Mouse (Mus musculus) CH12.LX (cell line): ENCODE results near the gene Urad. TPM values are rescaled to one million over a fixed set of nuclear protein-coding genes. Genes with fewer than 3 reads are reported as not detected.

Experiments
- DNase-seq: peaks from one replicate; pipeline ENCODE4 v3.0.0-alpha.2; 2013; ENCODE audit errors: extremely low read depth
- H3K27ac ChIP-seq: 2 replicates; pipeline ENCODE4 v1.5.1; 2012; ENCODE audit warnings: low read depth, mild to moderate bottlenecking, control low read depth, moderate library complexity; ENCODE audit not compliant: insufficient read depth
- H3K27me3 ChIP-seq: replicated peaks from 2 replicates; pipeline ENCODE3; 2012; ENCODE audit warnings: inconsistent platforms
- H3K36me3 ChIP-seq, 2 experiments: replicated peaks in 1 of 2; 2 replicates each; pipeline versions ENCODE3 to v1.6.1; 2012; ENCODE audit warnings: inconsistent platforms in 1 of 2, low read length in 1 of 2, mild to moderate bottlenecking in 1 of 2, mixed read lengths in 1 of 2, moderate library complexity in 1 of 2; ENCODE audit not compliant: control insufficient read depth in 1 of 2, insufficient read depth in 1 of 2
- H3K4me1 ChIP-seq, 2 experiments: 2 replicates each; pipeline ENCODE4 v1.6.1; 2012; ENCODE audit warnings: inconsistent platforms in 1 of 2, moderate library complexity in 1 of 2; ENCODE audit not compliant: insufficient read depth in 2 of 2, control insufficient read depth in 1 of 2
- H3K4me2 ChIP-seq: 2 replicates; pipeline ENCODE4 v1.6.1; 2012; ENCODE audit warnings: low read depth, mild to moderate bottlenecking, control low read depth; ENCODE audit not compliant: poor library complexity, insufficient read depth, severe bottlenecking
- H3K4me3 ChIP-seq, 3 experiments: fragments of 150-350 bp in 1 of 3; sonication (generic) in 1 of 3; replicated peaks in 1 of 3; 2 replicates each; pipeline versions ENCODE3 to v1.5.1; 2011 to 2012; ENCODE audit warnings: low read depth in 2 of 3, low read length in 2 of 3, mild to moderate bottlenecking in 2 of 3, moderate library complexity in 2 of 3, control low read depth in 1 of 3, improper control_type of control experiment in 1 of 3, inconsistent platforms in 1 of 3, mixed read lengths in 1 of 3; ENCODE audit not compliant: poor library complexity in 1 of 3
- H3K79me2 ChIP-seq: replicated peaks from 2 replicates; pipeline ENCODE4 v1.6.1; 2012; ENCODE audit warnings: mild to moderate bottlenecking, moderate library complexity; ENCODE audit not compliant: control insufficient read depth, poor library complexity, insufficient read depth, severe bottlenecking; ENCODE audit errors: extremely low read depth
- H3K9ac ChIP-seq: 2 replicates; pipeline ENCODE4 v1.6.1; 2012; ENCODE audit warnings: low read depth, mild to moderate bottlenecking, control low read depth, moderate library complexity; ENCODE audit not compliant: insufficient read depth
- H3K9me3 ChIP-seq: replicated peaks from 2 replicates; pipeline ENCODE3; 2012; ENCODE audit warnings: low read length, inconsistent platforms, mixed read lengths
- BHLHE40 ChIP-seq: IDR thresholded peaks from 2 replicates; pipeline ENCODE4 v1.6.1; 2011; ENCODE audit warnings: mild to moderate bottlenecking, low read depth, low read length, improper control_type of control experiment
- E2F4 ChIP-seq: IDR thresholded peaks from 2 replicates; pipeline ENCODE4 v1.6.1; 2011; ENCODE audit warnings: low read depth, low read length, improper control_type of control experiment; ENCODE audit not compliant: insufficient replicate concordance
- EP300 ChIP-seq: IDR thresholded peaks from 2 replicates; pipeline ENCODE4 v1.6.1; 2011; ENCODE audit warnings: low read length, improper control_type of control experiment
- ETS1 ChIP-seq: conservative IDR thresholded peaks from 2 replicates; pipeline ENCODE4 v1.6.1; 2012; ENCODE audit warnings: low read depth, mild to moderate bottlenecking, inconsistent platforms, low read length, improper control_type of control experiment, moderate library complexity
- GABPA ChIP-seq: IDR thresholded peaks from 2 replicates; pipeline ENCODE4 v1.6.1; 2012; ENCODE audit warnings: low read depth, low read length, improper control_type of control experiment, inconsistent platforms; ENCODE audit not compliant: insufficient replicate concordance
- JUN ChIP-seq: IDR thresholded peaks from 2 replicates; pipeline ENCODE4 v1.6.1; 2011; ENCODE audit warnings: low read depth, mild to moderate bottlenecking, low read length, improper control_type of control experiment, moderate library complexity; ENCODE audit not compliant: insufficient read depth
- JUND ChIP-seq: conservative IDR thresholded peaks from 2 replicates; pipeline ENCODE4 v1.6.1; 2011; ENCODE audit warnings: low read depth, low read length, improper control_type of control experiment
- KAT2A ChIP-seq: IDR thresholded peaks from 2 replicates; pipeline ENCODE4 v1.6.1; 2012; ENCODE audit warnings: low read length, improper control_type of control experiment, inconsistent platforms; ENCODE audit not compliant: insufficient replicate concordance
- MAFK ChIP-seq: IDR thresholded peaks from 2 replicates; pipeline ENCODE4 v1.6.1; 2011; ENCODE audit warnings: low read length, improper control_type of control experiment; ENCODE audit not compliant: insufficient replicate concordance
- MEF2A ChIP-seq: IDR thresholded peaks from 2 replicates; pipeline ENCODE4 v1.6.1; 2014; ENCODE audit warnings: low read depth, mild to moderate bottlenecking, inconsistent platforms, low read length, improper control_type of control experiment, borderline replicate concordance
- MXI1 ChIP-seq: IDR thresholded peaks from 2 replicates; pipeline ENCODE4 v1.6.1; 2011; ENCODE audit warnings: mild to moderate bottlenecking, low read depth, low read length, improper control_type of control experiment
- MYC ChIP-seq: IDR thresholded peaks from 2 replicates; pipeline ENCODE4 v1.6.1; 2011; ENCODE audit warnings: low read depth, mild to moderate bottlenecking, improper control_type of control experiment, low read length
- PAX5 ChIP-seq: IDR thresholded peaks from 2 replicates; pipeline ENCODE4 v1.6.1; 2012; ENCODE audit warnings: low read length, inconsistent platforms, mixed read lengths
- POLR2A ChIP-seq: IDR thresholded peaks from 2 replicates; pipeline ENCODE4 v1.6.1; 2011; ENCODE audit warnings: low read depth, mild to moderate bottlenecking, improper control_type of control experiment, low read length
- POLR2AphosphoS2 ChIP-seq: IDR thresholded peaks from 2 replicates; pipeline ENCODE4 v1.6.1; 2011; ENCODE audit warnings: low read depth, low read length, improper control_type of control experiment
- RCOR1 ChIP-seq: conservative IDR thresholded peaks from 2 replicates; pipeline ENCODE4 v1.6.1; 2012; ENCODE audit warnings: low read depth, mild to moderate bottlenecking, inconsistent platforms, low read length, improper control_type of control experiment
- SIN3A ChIP-seq: IDR thresholded peaks from 2 replicates; pipeline ENCODE4 v1.6.1; 2012; ENCODE audit warnings: low read length, improper control_type of control experiment, inconsistent platforms
- TBP ChIP-seq: conservative IDR thresholded peaks from 2 replicates; pipeline ENCODE4 v1.6.1; 2011; ENCODE audit warnings: low read depth, low read length, improper control_type of control experiment
- TCF12 ChIP-seq: IDR thresholded peaks from 2 replicates; pipeline ENCODE4 v1.6.1; 2014; ENCODE audit warnings: low read depth, mild to moderate bottlenecking, inconsistent platforms, low read length, improper control_type of control experiment
- UBTF ChIP-seq: IDR thresholded peaks from 2 replicates; pipeline ENCODE4 v1.6.1; 2012; ENCODE audit warnings: low read depth, mild to moderate bottlenecking, inconsistent platforms, low read length, improper control_type of control experiment, moderate library complexity
- USF2 ChIP-seq: conservative IDR thresholded peaks from 2 replicates; pipeline ENCODE4 v1.6.1; 2011; ENCODE audit warnings: low read depth, low read length, improper control_type of control experiment
- ZC3H11A ChIP-seq: IDR thresholded peaks from 2 replicates; pipeline ENCODE4 v1.6.1; 2012; ENCODE audit warnings: low read depth, mild to moderate bottlenecking, inconsistent platforms, low read length, improper control_type of control experiment
- ZKSCAN1 ChIP-seq: IDR thresholded peaks from 2 replicates; pipeline ENCODE4 v1.6.1; 2012; ENCODE audit warnings: low read depth, inconsistent platforms, low read length, improper control_type of control experiment, borderline replicate concordance
- dilution Hi-C: fragments of 300-500 bp; cut with MboI; formaldehyde crosslinking; loops from 2 replicates; pipeline ENCODE4 v1.14.3; 2020; ENCODE audit warnings: low sequenced_read_pairs; ENCODE audit not compliant: extremely low pct_unique_long_range_greater_than_20kb, extremely low pct_ligation_motif_present
- in situ Hi-C: fragments of 300-500 bp; cut with MboI; formaldehyde crosslinking; loops from 3 replicates; pipeline ENCODE4 v1.14.3; 2019; ENCODE audit warnings: low sequenced_read_pairs, low pct_ligation_motif_present, low pct_unique_long_range_greater_than_20kb, mixed read lengths
- polyA plus RNA-seq: library from polyadenylated mRNA; unstranded; fragments of >175 nt; gene quantifications from 2 replicates; pipeline ENCODE4 v1.2.1, GENCODE M21; 2012; ENCODE audit warnings: low read depth; ENCODE audit not compliant: insufficient read length
- total RNA-seq, 2 experiments: library from RNA; depleted of rRNA; stranded (reverse); fragments of 300-350 nt in 1 of 2; fragments of >200 nt in 1 of 2; gene quantifications; 2 replicates each; pipeline ENCODE4 v1.2.3; 2012 to 2014

Urad gene
- total and polyA plus RNA-seq, 3 experiments = not detected

DNA sequence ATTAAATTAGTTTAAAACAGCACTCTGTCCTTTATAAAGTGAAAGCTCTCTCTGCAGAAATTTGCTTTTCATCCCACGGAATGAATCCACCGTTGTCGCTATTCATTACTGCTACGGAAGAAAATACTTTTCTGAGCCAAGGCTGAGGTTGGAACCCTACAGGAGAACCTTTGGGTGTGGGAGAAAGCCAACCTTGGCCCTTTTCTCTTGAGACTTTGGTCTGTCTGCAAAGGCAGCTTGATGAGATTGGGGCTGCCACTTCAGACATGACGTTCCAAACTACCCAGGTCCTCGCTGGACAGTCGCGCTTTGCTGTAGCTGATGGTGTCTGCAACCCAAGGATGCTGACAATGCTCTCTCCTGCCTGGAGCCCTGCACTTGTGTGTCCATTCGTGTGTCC, 13.8 kb downstream of the Urad start:
- Histone ChIP-seq H3K79me2 (no peaks in the 10 kb centered on the region), H3K27me3 (peaks cover 39% of the 10 kb centered on the region), H3K27ac (no peak overlapping the region), H3K9ac (no peak overlapping the region), H3K4me2 (no peak overlapping the region), H3K4me3 (no peak overlapping the region), H3K4me1 (no peaks in the 10 kb centered on the region), H3K36me3 (no peaks in the 10 kb centered on the region), H3K9me3 (peaks cover 16% of the 10 kb centered on the region)
- dilution Hi-C loops (no loop called here), in situ Hi-C loops (loop anchor here (25.0 kb wide), 1 partner anchor 621 kb away; no protein-coding TSS in a partner anchor)
- TF ChIP-seq TBP = no peak
- no peak for TF ChIP-seq RCOR1
- TF ChIP-seq SIN3A = no peak
- no peak for TF ChIP-seq BHLHE40
- TF ChIP-seq ETS1 = no peak
- no peak for TF ChIP-seq JUN
- TF ChIP-seq ZKSCAN1 = no peak
- TF ChIP-seq POLR2AphosphoS2 = no peak
- TF ChIP-seq MEF2A = no peak
- no peak for TF ChIP-seq E2F4
- TF ChIP-seq JUND = no peak
- no peak for TF ChIP-seq PAX5
- TF ChIP-seq UBTF = no peak
- TF ChIP-seq USF2 = no peak
- TF ChIP-seq EP300 = no peak
- no peak for TF ChIP-seq MXI1
- no peak for TF ChIP-seq GABPA
- DNase-seq = no peak

DNA sequence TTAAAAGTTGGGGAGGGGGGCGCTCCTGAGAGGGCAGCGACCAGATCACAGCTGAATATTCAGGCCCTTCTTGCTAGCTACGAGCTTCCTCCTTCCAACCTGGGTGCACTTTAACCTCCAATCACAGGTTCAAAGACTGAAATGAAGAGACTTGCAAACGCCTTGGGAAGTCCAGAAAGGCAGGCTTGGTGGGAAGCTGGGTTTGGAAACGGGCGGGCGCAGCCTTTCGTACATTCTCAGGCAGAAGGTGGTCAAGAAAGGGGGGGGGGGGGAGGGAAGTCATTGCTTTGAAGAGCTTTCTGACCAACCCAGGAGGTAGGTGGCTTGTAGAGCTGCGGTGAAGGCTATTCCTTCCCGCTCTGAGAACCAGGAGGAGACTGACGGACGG, 14.8 kb downstream of the Urad start:
- TF ChIP-seq ZC3H11A = no peak
- TF ChIP-seq POLR2A = no peak
- TF ChIP-seq MYC = no peak
- TF ChIP-seq UBTF = no peak
- no peak for TF ChIP-seq MAFK
- TF ChIP-seq RCOR1 = no peak
- TF ChIP-seq TCF12 = no peak
- TF ChIP-seq KAT2A = no peak
- TF ChIP-seq JUN = no peak
- no peak overlapping the region for H3K27ac ChIP-seq
- H3K4me1 ChIP-seq = no peaks in the 10 kb centered on the region
- peaks cover 16% of the 10 kb centered on the region for H3K9me3 ChIP-seq
- in situ Hi-C loops (loop anchor here (25.0 kb wide), 1 partner anchor 620 kb away; no protein-coding TSS in a partner anchor), dilution Hi-C loops (no loop called here)
- H3K36me3 ChIP-seq = no peaks in the 10 kb centered on the region
- DNase-seq = no peak
- H3K79me2 ChIP-seq = no peaks in the 10 kb centered on the region
- H3K27me3 ChIP-seq = peaks cover 43% of the 10 kb centered on the region
- H3K4me3 ChIP-seq = no peak overlapping the region
- H3K9ac ChIP-seq = no peak overlapping the region
- no peak overlapping the region for H3K4me2 ChIP-seq
